Mouse (Mus musculus): Measurements from ENCODE around the gene Ccl26.

DNA sequence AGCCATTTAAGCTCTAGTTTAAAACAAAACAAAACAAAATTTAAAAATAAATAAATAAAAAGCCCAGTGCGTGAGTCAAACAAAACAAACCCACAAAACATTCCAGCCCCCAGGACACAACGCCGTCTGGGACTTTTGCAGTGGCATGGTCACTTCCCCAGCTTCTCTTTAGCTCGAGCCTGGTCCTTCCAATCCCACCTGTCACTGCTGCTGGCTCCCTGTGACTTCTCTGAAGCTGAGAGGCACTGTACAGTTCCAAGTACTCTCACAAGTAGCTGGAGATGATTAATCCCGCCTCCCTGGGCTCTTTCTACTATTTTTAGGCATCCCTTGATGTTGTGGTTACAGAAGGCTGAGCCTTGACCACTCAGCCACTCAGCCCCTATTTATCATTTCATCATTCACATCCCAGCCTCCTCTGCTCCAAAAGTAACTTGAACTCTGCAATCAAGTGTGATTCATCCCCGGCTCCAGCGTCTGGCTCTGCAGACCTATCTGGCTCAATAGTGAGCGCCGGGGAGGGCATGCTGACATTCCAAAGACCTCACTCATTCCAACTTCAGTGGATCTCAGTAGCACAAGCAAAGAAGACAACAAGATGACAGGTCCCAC is 41.2 kb downstream of the Ccl26 start:
- TF ChIP-seq CTCF (IDR thresholded peaks at IDR 0.05; ENCODE audit: low read depth, low read length) (no peak), POLR2A (IDR thresholded peaks at IDR 0.05; ENCODE audit: borderline replicate concordance, low read depth, low read length) (no peak)
